Mouse (Mus musculus) CD4-positive naive resting alpha-beta T cell, adult 76 days (primary cell): ENCODE measurements around the gene Olfr1066. TPM values are rescaled to one million over a fixed set of nuclear protein-coding genes. Genes with fewer than 3 reads are reported as not detected.

ENCODE experiments used
- total RNA-seq: library from RNA; stranded (reverse); gene quantifications from one replicate; pipeline ENCODE4 v1.2.4, GENCODE M21; 2023

Olfr1066 gene
- not detected for total RNA-seq

GRCm38 (mm10) chr2:86456169-86456568, at the start of gene Olfr1066:
TSS of gene Olfr1066 (minus strand) at chr2:86456269.

GRCm38 (mm10) chr2:86487286-86487685, 31.2 kb upstream of the Olfr1066 start, which contains the start of gene Olfr228:
TSS of gene Olfr228 (minus strand) at chr2:86487386.

GRCm38 (mm10) chr2:86450491-86450890, 5.6 kb downstream of the Olfr1066 start, which contains the start of gene Olfr1065:
TSS of gene Olfr1065 (minus strand) at chr2:86450591.

GRCm38 (mm10) chr2:86426649-86427048, 29.4 kb downstream of the Olfr1066 start, which contains the start of gene Olfr1062:
TSS of gene Olfr1062 (minus strand) at chr2:86426749.

GRCm38 (mm10) chr2:86413950-86414349, 42.1 kb downstream of the Olfr1066 start, which contains the start of gene Olfr1061:
TSS of gene Olfr1061 (minus strand) at chr2:86414050.

Other genes with a start within 250 kb of the Olfr1066 start
- not detected for gene Olfr1046, start 237.0 kb downstream of the Olfr1066 start, total RNA-seq
- gene Olfr1047, start 224.9 kb downstream of the Olfr1066 start, total RNA-seq: not detected
- not detected for gene Olfr1048, start 216.0 kb downstream of the Olfr1066 start, total RNA-seq
- gene Olfr1049, start 197.9 kb downstream of the Olfr1066 start, total RNA-seq: not detected
- gene Olfr1051, start 177.2 kb downstream of the Olfr1066 start, total RNA-seq: not detected
- gene Olfr1052, start 163.8 kb downstream of the Olfr1066 start, total RNA-seq: not detected
- gene Olfr1053, start 141.0 kb downstream of the Olfr1066 start, total RNA-seq: not detected
- not detected for gene Olfr1054, start 120.8 kb downstream of the Olfr1066 start, total RNA-seq
- gene Olfr1055, start 106.0 kb downstream of the Olfr1066 start, total RNA-seq: not detected
- gene Olfr1056, start 93.8 kb downstream of the Olfr1066 start, total RNA-seq: not detected
- gene Olfr1057, start 77.9 kb downstream of the Olfr1066 start, total RNA-seq: not detected
- gene Olfr1058, start 67.7 kb downstream of the Olfr1066 start, total RNA-seq: not detected
- gene Olfr1061, start 42.2 kb downstream of the Olfr1066 start, total RNA-seq: not detected
- not detected for gene Olfr1062, start 29.5 kb downstream of the Olfr1066 start, total RNA-seq
- not detected for gene Olfr1065, start 5.7 kb downstream of the Olfr1066 start, total RNA-seq
- gene Olfr228, start 31.1 kb upstream of the Olfr1066 start, total RNA-seq: not detected
- not detected for gene Olfr1076, start 52.2 kb upstream of the Olfr1066 start, total RNA-seq
- gene Olfr1079, start 86.2 kb upstream of the Olfr1066 start, total RNA-seq: not detected
- not detected for gene Olfr1080, start 102.0 kb upstream of the Olfr1066 start, total RNA-seq
- gene Olfr1082, start 142.7 kb upstream of the Olfr1066 start, total RNA-seq: not detected
- gene Olfr1084, start 183.5 kb upstream of the Olfr1066 start, total RNA-seq: not detected
- gene Olfr1085, start 205.8 kb upstream of the Olfr1066 start, total RNA-seq: not detected
- not detected for gene Olfr1086, start 223.8 kb upstream of the Olfr1066 start, total RNA-seq
- gene Olfr1087, start 242.1 kb upstream of the Olfr1066 start, total RNA-seq: not detected